Mouse (Mus musculus) limb, embryonic 13.5 days (tissue): ENCODE results near the gene Ptch1. TPM values are rescaled to one million over a fixed set of nuclear protein-coding genes. Genes with fewer than 3 reads are reported as not detected.

ENCODE experiments used
- ATAC-seq: fragments of 200-750 bp; cut with Nextera tagmentation; 2 replicates; pipeline ENCODE4 v1.8.0; 2017; ENCODE audit warnings: low read depth, moderate number of reproducible peaks, moderate TSS enrichment; ENCODE audit not compliant: low FRiP score
- H3K27ac ChIP-seq: fragments of 300-500 bp; sonication (generic); 2 replicates; pipeline ENCODE4 v1.5.1; 2015; ENCODE audit warnings: inconsistent platforms, mild to moderate bottlenecking, moderate library complexity
- H3K27me3 ChIP-seq: fragments of 300-500 bp; sonication (generic); 2 replicates; pipeline ENCODE4 v1.6.1; 2015; ENCODE audit warnings: mild to moderate bottlenecking, inconsistent platforms
- H3K36me3 ChIP-seq: fragments of 300-500 bp; sonication (generic); 2 replicates; pipeline ENCODE4 v1.6.1; 2015; ENCODE audit warnings: inconsistent platforms, mild to moderate bottlenecking, moderate library complexity
- H3K4me1 ChIP-seq: fragments of 300-500 bp; sonication (generic); 2 replicates; pipeline ENCODE4 v1.6.1; 2015; ENCODE audit warnings: inconsistent platforms
- H3K4me2 ChIP-seq: fragments of 300-500 bp; sonication (generic); replicated peaks from 2 replicates; pipeline ENCODE4 v1.6.1; 2015; ENCODE audit warnings: inconsistent platforms, mild to moderate bottlenecking, moderate library complexity
- H3K4me3 ChIP-seq: fragments of 300-500 bp; sonication (generic); 2 replicates; pipeline ENCODE4 v1.5.1; 2015; ENCODE audit warnings: moderate library complexity, mild to moderate bottlenecking, inconsistent platforms
- H3K9ac ChIP-seq: fragments of 300-500 bp; sonication (generic); 2 replicates; pipeline ENCODE4 v1.6.1; 2015; ENCODE audit warnings: mild to moderate bottlenecking, inconsistent platforms
- H3K9me3 ChIP-seq: fragments of 300-500 bp; sonication (generic); 2 replicates; pipeline ENCODE4 v1.6.1; 2016; ENCODE audit warnings: inconsistent platforms
- WGBS: fragments of 180-500 bp; shearing (Covaris S2); methylation state at CpG from one replicate; pipeline ENCODE4 v1.1.7; 2015; 5-methylcytosine and 5-hydroxymethylcytosine counted together
- polyA plus RNA-seq: library from polyadenylated mRNA; unstranded; fragments of >200 nt; fragmentation: Nextera tagmentation; extraction: Ambion mirVana; gene quantifications from 2 replicates; pipeline ENCODE4 v1.2.1, GENCODE M21; 2015

Ptch1 gene
- polyA plus RNA-seq, 1 experiment from 2014 or later = 27.4 TPM

- Histone ChIP-seq H3K9me3 (no peaks in the 10 kb centered on the region), H3K36me3 (peaks cover 83% of the 10 kb centered on the region), H3K27me3 (no peaks in the 10 kb centered on the region), H3K4me3 (no peak overlapping the region), H3K27ac (peak overlapping the region; percentile 74), H3K4me1 (peaks cover 85% of the 10 kb centered on the region), H3K9ac (no peak overlapping the region), H3K4me2 (peak overlapping the region; percentile 23)
- WGBS = 4% methylated on average over 5 of the region's 5 CpGs
- peak; percentile 80 for ATAC-seq
Measured at GRCm38 (mm10) chr13:63528164-63528675, 45.2 kb downstream of the Ptch1 start.

GRCm38 (mm10) chr13:63525571-63526197 is 47.7 kb downstream of the Ptch1 start:
- no peaks in the 10 kb centered on the region for H3K27me3 ChIP-seq
- ATAC-seq = no peak
- peaks cover 87% of the 10 kb centered on the region for H3K4me1 ChIP-seq
- H3K4me2 ChIP-seq = peak overlapping the region; percentile 16; the same call in 1 of the 2 replicates
- H3K9me3 ChIP-seq = no peaks in the 10 kb centered on the region
- WGBS = 19% methylated on average over 11 of the region's 11 CpGs
- peak overlapping the region; percentile 69 for H3K27ac ChIP-seq
- H3K9ac ChIP-seq = no peak overlapping the region
- peaks cover 79% of the 10 kb centered on the region for H3K36me3 ChIP-seq
- H3K4me3 ChIP-seq = no peak overlapping the region

GRCm38 (mm10) chr13:63524608-63525570 is 48.5 kb downstream of the Ptch1 start:
- peaks cover 79% of the 10 kb centered on the region for H3K4me1 ChIP-seq
- 22% methylated on average over 25 of the region's 25 CpGs for WGBS

GRCm38 (mm10) chr13:63524061-63524460 is 49.3 kb downstream of the Ptch1 start:
- Histone ChIP-seq H3K4me1 (peaks cover 71% of the 10 kb centered on the region), H3K27me3 (no peaks in the 10 kb centered on the region), H3K9me3 (no peaks in the 10 kb centered on the region), H3K4me2 (peak overlapping the region; percentile 23; the same call in 1 of the 2 replicates), H3K4me3 (no peak overlapping the region), H3K9ac (no peak overlapping the region), H3K27ac (0 out of 2 replicates have a peak overlapping the region, but pooled peaks have one; percentile 63), H3K36me3 (peaks cover 80% of the 10 kb centered on the region)
- ATAC-seq = no peak
- WGBS = 20% methylated on average over 2 of the region's 2 CpGs

More at GRCm38 (mm10) chr13:63524608-63525570, 48.5 kb downstream of the Ptch1 start:
- no peaks in the 10 kb centered on the region for H3K9me3 ChIP-seq
- peak overlapping the region; percentile 63 for H3K27ac ChIP-seq
- no peak overlapping the region for H3K9ac ChIP-seq
- no peak overlapping the region for H3K4me3 ChIP-seq
- H3K27me3 ChIP-seq = no peaks in the 10 kb centered on the region
- no peak for ATAC-seq
- H3K36me3 ChIP-seq = peaks cover 80% of the 10 kb centered on the region
- peak overlapping the region; percentile 23 for H3K4me2 ChIP-seq

GRCm38 (mm10) chr13:63522832-63523231 is 50.6 kb downstream of the Ptch1 start:
- ATAC-seq = peak; percentile 52; the same call in 1 of the 2 replicates
- Histone ChIP-seq H3K27me3 (no peaks in the 10 kb centered on the region), H3K4me1 (peaks cover 59% of the 10 kb centered on the region), H3K27ac (no peak overlapping the region), H3K9ac (no peak overlapping the region), H3K4me2 (0 out of 2 replicates have a peak overlapping the region, but pooled peaks have one; percentile 1), H3K4me3 (no peak overlapping the region), H3K9me3 (no peaks in the 10 kb centered on the region), H3K36me3 (peaks cover 87% of the 10 kb centered on the region)
- 27% methylated on average over 10 of the region's 10 CpGs for WGBS

- Histone ChIP-seq H3K4me1 (peaks cover 51% of the 10 kb centered on the region), H3K9me3 (no peaks in the 10 kb centered on the region)
- ATAC-seq = no peak
Measured at GRCm38 (mm10) chr13:63520110-63520509, 53.3 kb downstream of the Ptch1 start.

GRCm38 (mm10) chr13:63516535-63516934 is 56.9 kb downstream of the Ptch1 start:
- ATAC-seq = no peak
- H3K4me2 ChIP-seq = no peak overlapping the region
- H3K4me1 ChIP-seq = peaks cover 32% of the 10 kb centered on the region
- H3K4me3 ChIP-seq = no peak overlapping the region
- peaks cover 96% of the 10 kb centered on the region for H3K36me3 ChIP-seq
- H3K27ac ChIP-seq = no peak overlapping the region
- 24% methylated on average over 2 of the region's 2 CpGs for WGBS
- H3K27me3 ChIP-seq = no peaks in the 10 kb centered on the region
- no peak overlapping the region for H3K9ac ChIP-seq
- H3K9me3 ChIP-seq = no peaks in the 10 kb centered on the region

More at GRCm38 (mm10) chr13:63520110-63520509, 53.3 kb downstream of the Ptch1 start:
- no peak overlapping the region for H3K4me2 ChIP-seq
- no peak overlapping the region for H3K27ac ChIP-seq
- no peak overlapping the region for H3K9ac ChIP-seq
- H3K36me3 ChIP-seq = peaks cover 92% of the 10 kb centered on the region
- no peak overlapping the region for H3K4me3 ChIP-seq
- no peaks in the 10 kb centered on the region for H3K27me3 ChIP-seq
- 90% methylated on average over 6 of the region's 6 CpGs for WGBS

- Histone ChIP-seq H3K36me3 (peaks cover 100% of the 10 kb centered on the region), H3K27me3 (no peaks in the 10 kb centered on the region)
Measured at GRCm38 (mm10) chr13:63515542-63515941, 57.9 kb downstream of the Ptch1 start.

GRCm38 (mm10) chr13:63514931-63515360 is 58.5 kb downstream of the Ptch1 start:
- no peak overlapping the region for H3K4me2 ChIP-seq
- H3K36me3 ChIP-seq = peaks cover 99% of the 10 kb centered on the region
- no peak overlapping the region for H3K9ac ChIP-seq
- 54% methylated on average over 8 of the region's 8 CpGs for WGBS
- H3K9me3 ChIP-seq = no peaks in the 10 kb centered on the region
- H3K4me3 ChIP-seq = no peak overlapping the region
- no peak overlapping the region; the same call in 1 of the 2 replicates for H3K27ac ChIP-seq
- ATAC-seq = no peak
- peaks cover 35% of the 10 kb centered on the region for H3K4me1 ChIP-seq
- H3K27me3 ChIP-seq = no peaks in the 10 kb centered on the region

More at GRCm38 (mm10) chr13:63515542-63515941, 57.9 kb downstream of the Ptch1 start:
- 58% methylated on average over 5 of the region's 5 CpGs for WGBS
- no peak overlapping the region for H3K4me3 ChIP-seq
- peaks cover 35% of the 10 kb centered on the region for H3K4me1 ChIP-seq
- H3K9ac ChIP-seq = no peak overlapping the region
- no peak for ATAC-seq
- no peak overlapping the region for H3K4me2 ChIP-seq
- H3K27ac ChIP-seq = no peak overlapping the region
- no peaks in the 10 kb centered on the region for H3K9me3 ChIP-seq

- Histone ChIP-seq H3K27ac (no peak overlapping the region), H3K4me1 (peaks cover 35% of the 10 kb centered on the region), H3K27me3 (no peaks in the 10 kb centered on the region), H3K9ac (no peak overlapping the region), H3K4me3 (no peak overlapping the region), H3K4me2 (no peak overlapping the region), H3K9me3 (no peaks in the 10 kb centered on the region), H3K36me3 (peaks cover 96% of the 10 kb centered on the region)
- no peak for ATAC-seq
- 58% methylated on average over 26 of the region's 26 CpGs for WGBS
Measured at GRCm38 (mm10) chr13:63513374-63514098, 59.9 kb downstream of the Ptch1 start.

- no peak overlapping the region for H3K27ac ChIP-seq
- H3K9me3 ChIP-seq = 0 out of 2 replicates have a peak, but pooled peaks cover 3% of the 10 kb centered on the region
- no peaks in the 10 kb centered on the region for H3K27me3 ChIP-seq
- no peak overlapping the region for H3K9ac ChIP-seq
- peaks cover 94% of the 10 kb centered on the region for H3K36me3 ChIP-seq
- no peak for ATAC-seq
- no peak overlapping the region for H3K4me3 ChIP-seq
- 35% methylated on average over 6 of the region's 6 CpGs for WGBS
- H3K4me1 ChIP-seq = peaks cover 35% of the 10 kb centered on the region
- H3K4me2 ChIP-seq = no peak overlapping the region
Measured at GRCm38 (mm10) chr13:63512411-63512810, 61.0 kb downstream of the Ptch1 start.
